Mouse (Mus musculus) lung, adult 2 months (tissue): ENCODE results near the gene Plxdc2.

Experiments used
- CTCF ChIP-seq: fragments of 200-500 bp; IDR thresholded peaks from 2 replicates; pipeline ENCODE4 v1.5.1; 2011; ENCODE audit warnings: mild to moderate bottlenecking, low read length, control low read depth; ENCODE audit not compliant: insufficient read depth
- POLR2A ChIP-seq: fragments of 200-500 bp; IDR thresholded peaks from 2 replicates; pipeline ENCODE4 v1.6.1; 2011; ENCODE audit warnings: low read depth, mild to moderate bottlenecking, control low read depth, low read length, borderline replicate concordance; ENCODE audit errors: extremely low read depth

DNA sequence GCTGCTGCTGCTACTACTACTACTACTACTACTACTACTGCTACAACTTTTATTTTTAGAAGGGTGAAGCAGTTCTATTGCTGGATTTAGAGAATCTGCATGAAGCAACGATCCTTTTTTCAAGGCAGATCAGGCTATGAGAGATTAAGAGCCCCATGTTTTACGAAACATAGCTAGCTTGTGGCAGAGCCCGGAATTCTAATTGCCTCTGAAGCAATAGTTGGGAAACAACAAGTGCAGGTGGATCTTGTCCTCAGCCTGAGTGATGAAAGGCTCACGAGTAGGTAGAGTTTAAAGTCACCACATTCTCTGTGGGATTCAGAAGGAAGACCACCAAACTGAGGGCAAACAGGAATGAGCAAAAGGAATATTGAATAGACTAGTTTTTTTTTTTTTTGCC is 91.8 kb downstream of the Plxdc2 start:
- TF ChIP-seq CTCF (no peak), POLR2A (no peak)
